Mouse (Mus musculus): ENCODE data around the gene Maml2.

DNA sequence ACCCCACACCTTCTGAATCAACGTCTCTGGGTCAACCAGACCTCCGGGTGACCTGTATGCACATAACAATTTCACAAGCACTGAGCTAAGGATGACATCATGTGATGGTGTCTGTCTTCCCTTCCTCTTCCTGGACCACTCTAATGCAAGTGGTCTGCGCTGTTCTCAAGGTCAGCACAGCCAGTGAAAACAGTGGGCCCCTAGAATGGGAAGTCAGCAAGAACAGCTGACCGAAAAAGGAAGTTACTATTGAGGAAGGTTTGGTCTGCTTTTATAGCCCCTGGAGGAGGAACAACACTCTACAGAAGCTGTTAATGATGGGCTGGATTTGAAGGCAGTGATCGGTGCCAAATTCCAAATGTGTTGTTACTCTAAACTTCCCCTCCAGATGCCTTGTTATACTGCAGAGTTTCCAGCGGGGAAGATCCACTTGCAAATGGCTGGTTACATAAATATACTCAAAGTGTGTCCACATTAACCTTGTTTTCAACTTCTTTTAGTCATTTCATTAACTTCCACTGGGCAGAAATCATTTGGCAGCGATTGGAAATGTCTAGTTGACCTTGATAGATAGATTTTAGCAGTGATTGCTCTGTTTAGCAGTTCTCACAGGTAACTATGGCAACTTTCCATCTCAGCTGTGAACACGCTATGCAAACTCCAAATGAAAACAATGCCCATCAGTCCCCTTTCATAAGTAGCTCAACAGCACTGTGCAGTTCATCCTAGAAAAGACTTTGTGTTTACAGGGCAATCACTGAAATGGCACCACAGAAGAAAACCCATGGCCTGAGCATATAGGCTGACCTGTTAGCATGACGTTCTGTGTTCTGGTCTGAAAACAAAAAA lies 289.6 kb downstream of the Maml2 start:
- no peak; the same call in 1 of the 2 replicates for TF ChIP-seq CTCF (IDR thresholded peaks at IDR 0.05)
- TF ChIP-seq EP300 (IDR thresholded peaks at IDR 0.05) = peak; percentile 69

Data from lung, postnatal 0 days (tissue).